Mouse (Mus musculus) CD4-positive, CD25-positive, alpha-beta regulatory T cell, adult 4 months (primary cell): ENCODE data around the gene Uts2b. TPM values are rescaled to one million over a fixed set of nuclear protein-coding genes. Genes with fewer than 3 reads are reported as not detected.

Source experiments
- ATAC-seq: one replicate; pipeline ENCODE4 v1.8.0; 2017
- polyA plus RNA-seq, 2 experiments: library from polyadenylated mRNA; unstranded; fragments of 100-300 nt; shearing (Covaris generic); gene quantifications; one replicate each; pipeline ENCODE4 v1.2.1; 2017

The Uts2b gene
- polyA plus RNA-seq: not detected

- no peak for ATAC-seq
Observed at GRCm38 (mm10) chr16:27370191-27370590, at the start of gene Uts2b. Gene Uts2b, minus strand, starts transcription at chr16:27370239.

GRCm38 (mm10) chr16:27417632-27418031, 47.6 kb upstream of the Uts2b start:
- no peak for ATAC-seq

GRCm38 (mm10) chr16:27416937-27417584, 47.0 kb upstream of the Uts2b start:
- no peak for ATAC-seq

- ATAC-seq: no peak
Observed at GRCm38 (mm10) chr16:27404107-27404506, 34.1 kb upstream of the Uts2b start.

GRCm38 (mm10) chr16:27401579-27401978, 31.5 kb upstream of the Uts2b start:
- ATAC-seq: peak; percentile 23

GRCm38 (mm10) chr16:27399719-27400253, 29.7 kb upstream of the Uts2b start:
- ATAC-seq: peak; percentile 18

GRCm38 (mm10) chr16:27399026-27399718, 29.1 kb upstream of the Uts2b start:
- peak; percentile 24 for ATAC-seq

GRCm38 (mm10) chr16:27396951-27397350, 26.9 kb upstream of the Uts2b start:
- no peak for ATAC-seq

- ATAC-seq: peak; percentile 25
Observed at GRCm38 (mm10) chr16:27395251-27396037, 25.4 kb upstream of the Uts2b start.

- no peak for ATAC-seq
Observed at GRCm38 (mm10) chr16:27391845-27392244, 21.8 kb upstream of the Uts2b start.

- no peak for ATAC-seq
Observed at GRCm38 (mm10) chr16:27390306-27390705, 20.3 kb upstream of the Uts2b start.

- ATAC-seq: no peak
Observed at GRCm38 (mm10) chr16:27389534-27390282, 19.7 kb upstream of the Uts2b start.

- ATAC-seq: peak; percentile 51
Observed at GRCm38 (mm10) chr16:27388761-27389451, 18.9 kb upstream of the Uts2b start, which contains the start of gene Ccdc50. Gene Ccdc50, plus strand, starts transcription at chr16:27388869.

GRCm38 (mm10) chr16:27387634-27388611, 17.9 kb upstream of the Uts2b start:
- ATAC-seq: peak; percentile 58

- no peak for ATAC-seq
Observed at GRCm38 (mm10) chr16:27386850-27387407, 16.9 kb upstream of the Uts2b start.

GRCm38 (mm10) chr16:27385649-27386048, 15.6 kb upstream of the Uts2b start:
- no peak for ATAC-seq

GRCm38 (mm10) chr16:27384893-27385603, 15.0 kb upstream of the Uts2b start:
- no peak for ATAC-seq

GRCm38 (mm10) chr16:27382217-27382616, 12.2 kb upstream of the Uts2b start:
- ATAC-seq: no peak

GRCm38 (mm10) chr16:27376556-27376955, 6.5 kb upstream of the Uts2b start:
- no peak for ATAC-seq
